Mouse (Mus musculus) lung, adult 10 weeks (tissue): ENCODE measurements around the gene S100a1. TPM values are rescaled to one million over a fixed set of nuclear protein-coding genes. Genes with fewer than 3 reads are reported as not detected.

ENCODE experiments used
- polyA plus RNA-seq: library from polyadenylated mRNA; stranded (reverse); fragments of 350-450 nt; fragmentation: Illumina TruSeq; extraction: RNeasy Lipid Tissue Mini Kit (QIAGEN cat#74804); gene quantifications from one replicate; pipeline ENCODE4 v1.2.3, GENCODE M21; 2014; ENCODE audit warnings: low read depth, low replicate concordance; ENCODE audit not compliant: insufficient read depth

S100a1 gene
- polyA plus RNA-seq = 381 TPM

GRCm38 (mm10) chr3:90513796-90514590 is at the start of gene S100a1, which contains the start of gene S100a13:
Gene S100a1 (minus strand): TSS chr3:90514392.
Gene S100a13 (plus strand): TSS chr3:90514435.

GRCm38 (mm10) chr3:90560008-90560628 is 45.9 kb upstream of the S100a1 start, which contains the start of gene S100a3:
Gene S100a3 (plus strand): TSS chr3:90560578.

GRCm38 (mm10) chr3:90537141-90537904 is 23.1 kb upstream of the S100a1 start, which contains the start of gene S100a16:
Gene S100a16 (plus strand): TSS chr3:90537254.

GRCm38 (mm10) chr3:90526580-90526979 is 12.4 kb upstream of the S100a1 start, which contains the start of gene S100a14:
Gene S100a14 (plus strand): TSS chr3:90526856.

GRCm38 (mm10) chr3:90508950-90509746 is 5.0 kb downstream of the S100a1 start, which contains the start of gene Chtop:
Gene Chtop (minus strand): TSS chr3:90509498.

GRCm38 (mm10) chr3:90490696-90491256 is 23.4 kb downstream of the S100a1 start, which contains the start of gene Snapin:
Gene Snapin (minus strand): TSS chr3:90491033.

GRCm38 (mm10) chr3:90475831-90476611 is 38.2 kb downstream of the S100a1 start, which contains the start of gene Ilf2:
Gene Ilf2 (plus strand): TSS chr3:90476126.

GRCm38 (mm10) chr3:90465686-90466310 is 48.4 kb downstream of the S100a1 start, which contains the start of gene Npr1:
Gene Npr1 (minus strand): TSS chr3:90465866.

Other genes starting within 250 kb of the S100a1 start
- 5.8 TPM for gene Dennd4b, start 249.2 kb downstream of the S100a1 start, polyA plus RNA-seq
- gene Gatad2b, start 221.2 kb downstream of the S100a1 start, polyA plus RNA-seq = 7.2 TPM
- gene Slc27a3, start 124.5 kb downstream of the S100a1 start, polyA plus RNA-seq = 10.0 TPM
- gene Ints3, start 80.8 kb downstream of the S100a1 start, polyA plus RNA-seq = 13.3 TPM
- 45.6 TPM for gene Npr1, start 48.5 kb downstream of the S100a1 start, polyA plus RNA-seq
- gene Ilf2, start 38.3 kb downstream of the S100a1 start, polyA plus RNA-seq = 48.9 TPM
- 47.6 TPM for gene Snapin, start 23.4 kb downstream of the S100a1 start, polyA plus RNA-seq
- gene Chtop, start 4.9 kb downstream of the S100a1 start, polyA plus RNA-seq = 88.2 TPM
- 199 TPM for gene S100a13, start within 50 bp of the S100a1 start, polyA plus RNA-seq
- 25.7 TPM for gene S100a14, start 12.5 kb upstream of the S100a1 start, polyA plus RNA-seq
- 329 TPM for gene S100a16, start 22.9 kb upstream of the S100a1 start, polyA plus RNA-seq
- 1.1 TPM for gene S100a3, start 46.2 kb upstream of the S100a1 start, polyA plus RNA-seq
- not detected for gene S100a2, start 75.9 kb upstream of the S100a1 start, polyA plus RNA-seq
- gene Gm42674, start 87.5 kb upstream of the S100a1 start, polyA plus RNA-seq = not detected
- gene S100a4, start 89.4 kb upstream of the S100a1 start, polyA plus RNA-seq = 223 TPM
- gene S100a5, start 94.1 kb upstream of the S100a1 start, polyA plus RNA-seq = not detected
- gene S100a6, start 98.5 kb upstream of the S100a1 start, polyA plus RNA-seq = 962 TPM
- gene S100a7a, start 139.6 kb upstream of the S100a1 start, polyA plus RNA-seq = 1.2 TPM
- 241 TPM for gene S100a8, start 154.6 kb upstream of the S100a1 start, polyA plus RNA-seq
- gene S100a9, start 181.3 kb upstream of the S100a1 start, polyA plus RNA-seq = 368 TPM
- gene Pglyrp4, start 212.5 kb upstream of the S100a1 start, polyA plus RNA-seq = not detected